Mouse (Mus musculus) spleen, adult 2 months (tissue): ENCODE measurements at regions not wholly inside any gene's neighbourhood (a gene's known extent, or its start where the extent isn't known, plus 50 kb on each side); places are given as distances from the start of the nearest gene placed in this dataset.

Source experiments
- CTCF ChIP-seq: fragments of 200-500 bp; IDR thresholded peaks from 2 replicates; pipeline ENCODE4 v1.5.1; 2011; ENCODE audit warnings: mild to moderate bottlenecking, inconsistent platforms; ENCODE audit not compliant: insufficient read depth, insufficient read length, insufficient replicate concordance; ENCODE audit errors: extremely low read depth
- POLR2A ChIP-seq: fragments of 200-500 bp; IDR thresholded peaks from 2 replicates; pipeline ENCODE4 v1.6.1; 2011; ENCODE audit warnings: low read depth, low read length, inconsistent platforms

DNA sequence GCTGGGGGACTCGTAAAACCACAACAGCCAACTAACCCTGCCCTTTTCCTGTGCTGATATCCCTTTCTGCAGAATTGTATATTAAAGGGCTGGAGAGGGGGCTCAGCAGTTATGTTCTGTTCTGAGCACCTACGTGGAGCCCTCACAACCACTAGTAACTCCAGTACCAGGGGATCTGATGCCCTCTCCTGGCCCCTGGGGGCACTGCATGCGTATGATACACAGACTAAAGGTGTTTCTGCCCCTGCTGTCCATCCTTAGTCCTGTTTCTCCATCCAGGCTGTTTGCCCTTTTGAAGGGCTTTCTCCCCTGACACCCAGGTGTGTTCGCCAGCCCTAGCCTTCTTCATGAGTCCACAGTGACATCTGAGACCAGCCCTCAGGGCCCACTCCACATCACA, 109.9 kb upstream of the Slc22a12 start:
- TF ChIP-seq POLR2A (no peak), CTCF (no peak)
